Mouse (Mus musculus): Measurements from ENCODE around the gene Dennd4c. TPM values are rescaled to one million over a fixed set of nuclear protein-coding genes. Genes with fewer than 3 reads are reported as not detected.

The Dennd4c gene
- polyA plus RNA-seq, 1 experiment: 12.5 TPM

DNA sequence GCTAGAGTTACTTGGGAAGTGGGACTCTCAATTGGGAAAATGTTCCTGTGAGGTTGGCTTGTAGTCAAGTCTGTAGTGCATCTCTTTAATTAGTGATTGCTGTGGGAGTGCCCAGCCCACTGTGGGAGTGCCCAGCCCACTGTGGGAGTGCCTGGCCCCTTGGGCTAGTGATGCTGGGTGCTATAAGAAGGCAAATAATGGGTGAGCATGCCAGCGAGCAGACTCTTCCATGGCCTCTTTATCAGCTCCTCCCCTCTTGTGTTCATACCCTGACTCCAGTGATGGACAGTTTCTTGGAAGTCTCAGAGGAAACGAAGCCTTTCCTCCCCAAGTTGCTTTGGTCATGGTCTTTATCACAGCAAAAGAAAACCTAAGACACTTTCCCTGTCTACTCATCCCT, 134.1 kb downstream of the Dennd4c start:
- DNase-seq (ENCODE audit: low spot score): no peak

DNA sequence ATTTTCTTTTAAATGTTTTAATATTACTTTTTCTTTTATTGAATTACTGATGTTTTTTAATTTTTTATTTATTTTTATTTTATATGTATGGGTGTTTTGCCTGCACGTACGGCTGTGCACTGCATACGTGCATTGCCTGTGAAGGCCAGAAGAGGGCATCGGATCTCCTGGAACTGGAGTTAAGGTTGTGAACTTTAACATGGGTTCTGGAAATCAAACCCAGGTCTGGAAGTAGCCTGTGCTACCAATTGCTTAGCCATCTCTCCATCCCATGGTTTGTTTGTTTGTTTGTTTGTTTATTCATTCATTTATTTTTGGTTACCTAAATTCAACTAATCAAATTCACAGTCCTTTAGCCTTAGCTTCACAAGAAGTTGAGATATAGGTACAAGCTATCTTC, 136.6 kb downstream of the Dennd4c start:
- no peak for DNase-seq (ENCODE audit: low spot score)

DNA sequence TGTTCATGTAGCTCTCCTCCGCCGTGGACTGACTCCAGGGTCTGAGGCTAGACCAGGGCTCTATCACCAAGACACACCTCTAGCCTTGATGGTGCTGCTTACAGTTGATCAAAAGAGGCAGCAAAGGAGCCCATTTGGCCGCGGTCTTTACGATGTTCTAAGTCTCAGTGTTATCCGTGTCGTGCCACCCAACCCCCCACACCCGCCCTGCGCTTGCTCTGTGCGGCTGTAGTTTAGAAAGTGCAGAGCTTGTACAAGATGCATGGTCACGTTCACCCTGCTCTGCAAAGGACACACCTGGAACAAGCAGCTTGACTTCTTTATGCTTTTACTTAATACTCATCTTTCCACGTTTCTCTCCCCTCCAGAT, 137.4 kb downstream of the Dennd4c start:
- no peak for DNase-seq (ENCODE audit: low spot score)

DNA sequence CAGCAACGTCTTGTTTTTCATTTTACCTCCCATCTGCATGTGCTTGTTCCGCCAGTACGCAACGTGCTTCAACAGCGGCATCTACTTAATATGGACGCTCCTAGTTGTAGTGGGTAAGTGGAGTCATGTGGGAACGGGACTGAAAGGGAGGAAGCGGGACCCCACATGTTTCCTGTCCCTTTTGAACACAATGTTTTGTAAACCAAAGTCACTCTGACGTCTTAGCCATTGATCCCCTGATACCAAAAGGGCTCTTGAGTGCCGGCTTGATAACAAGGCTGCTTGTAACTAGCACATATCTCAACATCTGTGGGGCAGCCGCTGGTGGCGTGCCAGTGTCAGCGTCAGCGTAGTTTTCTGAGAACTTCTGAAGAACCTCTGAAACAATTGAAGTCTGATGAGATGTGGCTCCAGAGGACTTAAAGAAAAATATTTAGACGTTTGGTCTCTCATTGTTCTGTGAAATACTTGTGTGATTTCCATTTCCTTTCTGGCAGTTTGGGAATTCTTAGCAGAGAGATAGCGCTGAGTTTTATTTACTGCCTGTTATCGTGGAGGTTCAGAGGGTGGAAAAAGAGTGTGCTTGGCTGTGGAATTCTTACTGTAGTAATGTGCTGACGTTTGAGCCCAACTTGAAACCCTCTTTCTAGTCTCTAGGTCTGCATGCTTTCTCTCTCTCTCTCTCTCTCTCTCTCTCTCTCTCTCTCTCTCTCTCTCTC, 138.0 kb downstream of the Dennd4c start:
- DNase-seq (ENCODE audit: low spot score): no peak

DNA sequence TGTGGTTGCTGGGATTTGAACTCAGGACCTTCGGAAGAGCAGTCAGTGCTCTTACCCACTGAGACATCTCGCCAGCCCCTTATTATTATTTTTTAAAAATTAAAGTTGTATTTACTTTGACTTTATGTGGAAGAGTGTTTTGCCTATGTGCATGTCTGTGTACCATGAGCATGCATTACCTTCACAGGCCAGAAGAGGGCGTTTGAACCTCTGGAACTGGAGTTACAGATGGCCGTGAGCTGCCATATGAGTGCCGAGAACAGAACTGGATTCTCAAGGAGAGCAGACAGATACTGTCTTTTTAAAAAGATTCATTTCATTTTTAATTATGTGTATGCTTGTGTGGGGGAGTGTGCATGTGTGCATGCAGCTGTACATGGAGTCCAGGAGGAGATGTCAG, 139.5 kb downstream of the Dennd4c start:
- DNase-seq (ENCODE audit: low spot score): no peak

DNA sequence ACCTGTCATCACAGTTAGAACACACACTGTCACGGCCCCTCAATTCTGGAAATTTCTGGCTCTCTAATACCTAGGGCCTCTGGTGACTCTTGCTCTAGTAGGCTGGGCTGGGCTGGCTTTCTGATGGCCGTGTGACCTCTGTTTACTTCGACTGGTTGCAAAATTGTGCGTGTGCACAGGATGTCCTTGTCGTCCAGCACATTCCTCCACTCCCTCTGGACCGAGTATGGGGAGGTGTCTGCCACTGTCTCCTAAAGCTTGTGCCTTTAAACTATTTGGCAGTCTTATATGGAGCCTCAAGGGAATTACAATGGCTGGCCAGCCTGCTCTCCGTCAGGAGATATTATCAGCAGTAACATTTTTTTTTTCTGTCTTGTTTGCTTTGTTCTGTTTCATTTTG, 149.1 kb downstream of the Dennd4c start:
- no peak for DNase-seq (ENCODE audit: low spot score)

DNA sequence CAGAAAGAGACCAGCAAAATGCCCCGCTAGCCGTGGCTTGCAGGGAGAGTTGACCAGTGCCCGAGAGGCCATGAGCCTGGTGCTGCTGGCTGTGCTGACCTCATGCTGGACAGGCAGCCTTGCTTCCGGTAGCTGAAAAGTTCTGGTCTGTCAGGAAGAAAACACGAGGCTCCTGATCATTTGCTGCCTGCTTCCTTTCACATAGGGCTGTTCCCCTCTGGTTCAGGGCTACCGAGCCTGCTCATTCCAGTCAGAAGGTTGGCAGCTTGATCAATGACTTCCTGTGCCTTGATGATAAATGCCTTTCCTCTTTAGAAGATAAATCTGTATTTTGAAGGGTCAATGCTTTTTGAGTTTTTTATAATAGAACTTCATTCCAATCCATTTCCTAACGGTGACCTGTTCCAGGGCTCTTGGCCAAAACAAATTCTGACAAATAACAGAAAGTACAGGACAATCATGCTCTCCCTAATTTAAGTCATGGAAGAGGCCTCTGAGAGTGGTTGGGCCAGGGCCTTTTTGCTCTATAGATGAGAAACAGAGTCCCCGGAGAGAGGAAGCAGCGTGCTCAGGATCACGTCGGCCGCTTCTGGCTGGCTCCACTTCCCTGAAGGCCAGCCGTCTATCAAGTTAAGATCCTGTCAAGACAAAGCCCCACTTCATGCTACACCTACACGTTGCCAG, 150.6 kb downstream of the Dennd4c start:
- no peak for DNase-seq (ENCODE audit: low spot score)

Other genes starting within 250 kb of the Dennd4c start
- gene Saxo1, start 190.2 kb upstream of the Dennd4c start, polyA plus RNA-seq (2012; rRNA removed): not detected in 2 replicates
- 87.8 and 107 TPM in 2 replicates for gene Rraga, start 172.9 kb upstream of the Dennd4c start, polyA plus RNA-seq (2012; rRNA removed)
- 3.7 and 4.0 TPM in 2 replicates for gene Haus6, start 136.5 kb upstream of the Dennd4c start, polyA plus RNA-seq (2012; rRNA removed)
- gene Plin2, start 78.5 kb upstream of the Dennd4c start, polyA plus RNA-seq (2012; rRNA removed): 129 and 151 TPM in 2 replicates
- gene Rps6, start 108.9 kb downstream of the Dennd4c start, polyA plus RNA-seq (2012; rRNA removed): 2,335 and 2,390 TPM in 2 replicates
- 261 and 377 TPM in 2 replicates for gene Acer2, start 125.8 kb downstream of the Dennd4c start, polyA plus RNA-seq (2012; rRNA removed)